Mouse (Mus musculus) hindbrain, embryonic 10.5 days (tissue): Measurements from ENCODE around the gene Filip1l. TPM values are rescaled to one million over a fixed set of nuclear protein-coding genes. Genes with fewer than 3 reads are reported as not detected.
"Not testable (repeated sequence)": the region's sequence is repeated elsewhere in the genome, so short reads cannot be mapped to it uniquely, and the experiment has no call there.

Source experiments
- DNase-seq: peaks from one replicate; pipeline ENCODE4 v3.0.0-alpha.2; 2017; ENCODE audit warnings: low spot score
- H3K27ac ChIP-seq: fragments of 300-500 bp; sonication (generic); 2 replicates; pipeline ENCODE4 v1.5.1; 2016; ENCODE audit warnings: mild to moderate bottlenecking, moderate library complexity
- H3K27me3 ChIP-seq: fragments of 300-500 bp; sonication (generic); 2 replicates; pipeline ENCODE4 v1.6.1; 2016; ENCODE audit warnings: mild to moderate bottlenecking; ENCODE audit not compliant: poor library complexity, insufficient read depth, severe bottlenecking
- H3K36me3 ChIP-seq: fragments of 300-500 bp; sonication (generic); 2 replicates; pipeline ENCODE4 v1.6.1; 2016; ENCODE audit warnings: mild to moderate bottlenecking, moderate library complexity
- H3K4me1 ChIP-seq: fragments of 300-500 bp; sonication (generic); replicated peaks from 2 replicates; pipeline ENCODE4 v1.6.1; 2016; ENCODE audit warnings: mild to moderate bottlenecking
- H3K4me3 ChIP-seq: fragments of 300-500 bp; sonication (generic); 2 replicates; pipeline ENCODE4 v1.5.1; 2016; ENCODE audit warnings: mild to moderate bottlenecking, moderate library complexity
- H3K9me3 ChIP-seq: fragments of 300-500 bp; sonication (generic); 2 replicates; pipeline ENCODE4 v1.6.1; 2016; ENCODE audit warnings: mild to moderate bottlenecking, moderate library complexity
- WGBS: fragments of 180-500 bp; shearing (Covaris S2); methylation state at CpG from one replicate; pipeline ENCODE4 v1.1.7; 2016; 5-methylcytosine and 5-hydroxymethylcytosine counted together
- polyA plus RNA-seq: library from polyadenylated mRNA; unstranded; fragments of >200 nt; fragmentation: Nextera tagmentation; extraction: Ambion mirVana; gene quantifications from 2 replicates; pipeline ENCODE4 v1.2.1, GENCODE M21; 2016

Filip1l gene
- polyA plus RNA-seq, 1 experiment from 2014 or later: 5.8 TPM

DNA sequence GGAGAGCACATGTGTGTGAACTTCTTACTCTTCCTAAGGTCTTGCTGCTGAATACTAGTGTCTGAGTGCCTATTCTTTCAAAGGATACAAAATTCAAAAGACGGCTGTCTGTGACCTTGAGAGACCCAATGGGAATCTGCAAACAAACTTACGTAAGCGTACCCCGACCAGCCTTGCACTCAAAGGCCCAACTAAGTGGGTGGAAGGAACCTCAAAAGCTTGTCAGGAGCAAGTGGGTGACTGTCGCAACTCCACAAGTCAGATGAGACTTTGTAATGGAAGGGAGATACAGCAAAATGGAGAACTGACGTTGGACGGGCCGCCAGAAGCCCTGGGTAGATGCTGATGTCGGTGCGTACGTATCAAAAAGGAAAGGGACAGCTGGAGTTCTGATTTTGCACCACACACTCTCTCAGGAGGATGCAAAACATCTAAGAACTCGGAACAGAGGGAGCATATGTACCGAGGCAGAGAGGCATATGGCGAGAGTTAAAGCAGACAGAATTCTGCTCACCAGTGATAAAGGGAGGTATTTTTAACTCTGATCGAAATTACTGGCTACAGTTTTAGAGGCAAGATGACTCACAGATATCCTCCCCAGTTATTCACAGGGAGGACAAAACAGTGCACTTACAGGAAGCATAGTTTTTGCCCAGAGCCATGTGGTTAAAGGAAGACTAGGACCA lies 36.8 kb downstream of the Filip1l start:
- H3K36me3 ChIP-seq: no peaks in the 10 kb centered on the region
- 91% methylated on average over 15 of the region's 15 CpGs for WGBS

DNA sequence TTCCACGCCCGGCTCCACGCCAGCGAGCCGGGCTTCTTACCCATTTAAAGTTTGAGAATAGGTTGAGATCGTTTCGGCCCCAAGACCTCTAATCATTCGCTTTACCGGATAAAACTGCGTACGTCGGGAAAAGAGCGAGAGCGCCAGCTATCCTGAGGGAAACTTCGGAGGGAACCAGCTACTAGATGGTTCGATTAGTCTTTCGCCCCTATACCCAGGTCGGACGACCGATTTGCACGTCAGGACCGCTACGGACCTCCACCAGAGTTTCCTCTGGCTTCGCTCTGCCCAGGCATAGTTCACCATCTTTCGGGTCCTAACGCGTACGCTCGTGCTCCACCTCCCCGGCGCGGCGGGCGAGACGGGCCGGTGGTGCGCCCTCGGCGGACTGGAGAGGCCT lies 38.3 kb downstream of the Filip1l start:
- H3K27me3 ChIP-seq, DNase-seq, H3K27ac ChIP-seq, H3K4me3 ChIP-seq, H3K4me1 ChIP-seq, H3K36me3 ChIP-seq, H3K9me3 ChIP-seq: not testable (repeated sequence)
- 29% methylated on average over 27 of the region's 39 CpGs for WGBS

More for the DNA sequence above, 36.8 kb downstream of the Filip1l start:
- Histone ChIP-seq H3K9me3 (no peaks in the 10 kb centered on the region), H3K27me3 (no peaks in the 10 kb centered on the region), H3K4me1 (no peaks in the 10 kb centered on the region), H3K4me3 (no peak overlapping the region), H3K27ac (no peak overlapping the region)
- DNase-seq: no peak

DNA sequence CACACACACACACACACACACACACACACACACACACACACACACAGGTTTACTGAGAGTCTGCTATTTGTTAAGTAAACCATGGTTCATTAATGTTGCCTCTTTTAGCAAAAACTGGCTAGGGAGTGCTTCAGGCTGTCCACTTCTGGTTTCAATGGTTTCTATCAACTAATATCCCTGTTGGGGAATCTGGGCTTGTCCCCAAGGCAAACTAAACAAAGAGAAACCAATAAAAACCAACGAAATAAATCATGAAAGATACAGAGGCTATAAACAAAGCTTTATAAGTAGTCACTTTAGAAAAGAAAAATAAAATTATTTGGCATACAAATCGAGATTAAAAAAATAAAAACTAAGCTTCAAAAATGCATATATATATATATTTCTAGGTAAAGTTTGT lies 39.6 kb downstream of the Filip1l start:
- Histone ChIP-seq H3K9me3 (no peaks in the 10 kb centered on the region), H3K27ac (no peak overlapping the region), H3K4me3 (no peak overlapping the region), H3K36me3 (no peaks in the 10 kb centered on the region), H3K27me3 (no peaks in the 10 kb centered on the region), H3K4me1 (no peaks in the 10 kb centered on the region)
- DNase-seq: no peak
- WGBS: 75% methylated on average over 2 of the region's 2 CpGs

DNA sequence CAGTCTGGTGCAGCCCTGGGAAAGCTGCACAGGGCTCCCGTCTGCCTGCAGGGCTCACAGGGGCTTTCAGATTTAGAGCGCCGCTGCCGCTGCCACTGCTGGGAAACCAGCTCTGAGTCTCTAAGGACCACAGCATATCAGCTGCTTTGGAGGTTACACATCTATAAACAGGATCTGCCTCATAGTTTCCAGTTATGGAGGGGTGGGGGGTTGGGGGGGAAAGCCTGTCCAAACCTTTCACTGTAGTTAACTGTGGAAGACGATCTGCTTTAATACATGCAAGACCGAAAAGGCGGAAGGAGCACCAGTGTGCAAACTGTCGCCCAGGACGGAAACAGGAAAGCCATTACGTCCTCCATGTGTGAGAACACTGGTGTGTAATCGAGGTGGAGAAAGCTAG lies 40.3 kb downstream of the Filip1l start:
- no peaks in the 10 kb centered on the region for H3K4me1 ChIP-seq
- DNase-seq: no peak
- H3K9me3 ChIP-seq: no peaks in the 10 kb centered on the region
- WGBS: 74% methylated on average over 11 of the region's 11 CpGs
- no peaks in the 10 kb centered on the region for H3K36me3 ChIP-seq
- H3K27me3 ChIP-seq: no peaks in the 10 kb centered on the region
- no peak overlapping the region for H3K27ac ChIP-seq
- no peak overlapping the region for H3K4me3 ChIP-seq

DNA sequence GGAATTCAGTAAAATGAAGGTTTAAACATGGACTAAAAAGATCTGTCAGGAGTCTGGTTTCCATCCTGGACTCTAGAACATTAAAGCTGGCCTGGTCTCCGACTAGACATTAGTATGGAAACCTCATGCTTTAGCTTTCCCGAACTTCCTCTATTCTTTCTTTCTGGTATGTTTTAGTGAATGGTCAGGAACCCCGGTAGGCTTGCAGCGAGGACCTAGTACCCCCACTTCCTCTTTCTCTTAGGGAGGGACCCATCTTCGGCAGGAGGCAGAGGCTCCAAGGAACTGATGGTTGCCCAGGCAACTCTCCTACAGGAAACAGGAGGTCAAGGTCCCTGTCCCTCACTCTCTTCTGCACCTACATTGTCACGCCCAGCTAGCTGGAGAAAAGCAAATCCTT lies 43.4 kb downstream of the Filip1l start:
- Histone ChIP-seq H3K4me3 (no peak overlapping the region), H3K9me3 (no peaks in the 10 kb centered on the region), H3K27ac (no peak overlapping the region), H3K27me3 (no peaks in the 10 kb centered on the region), H3K36me3 (no peaks in the 10 kb centered on the region), H3K4me1 (no peaks in the 10 kb centered on the region)
- WGBS: 76% methylated on average over 6 of the region's 6 CpGs
- DNase-seq: no peak

DNA sequence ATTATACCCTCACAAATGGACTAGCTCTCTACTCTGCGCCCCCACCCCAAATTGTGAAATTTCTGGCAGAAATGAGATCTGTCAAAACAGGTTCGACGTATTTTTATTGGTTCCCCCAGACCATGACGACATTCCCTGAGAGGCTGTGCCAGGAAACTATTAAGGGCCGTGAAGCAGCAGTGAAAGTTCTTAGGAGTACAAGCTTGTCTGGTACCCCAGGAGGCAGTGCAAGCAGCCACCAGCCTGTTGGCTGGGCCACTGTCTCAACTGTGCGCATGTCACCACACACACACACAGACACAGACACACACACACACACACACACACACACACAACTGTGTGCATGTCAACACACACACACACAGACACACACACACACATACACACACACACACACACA lies 45.0 kb downstream of the Filip1l start:
- DNase-seq: no peak
- Histone ChIP-seq H3K4me1 (no peaks in the 10 kb centered on the region), H3K27me3 (no peaks in the 10 kb centered on the region), H3K4me3 (no peak overlapping the region), H3K27ac (no peak overlapping the region), H3K9me3 (no peaks in the 10 kb centered on the region), H3K36me3 (no peaks in the 10 kb centered on the region)
- WGBS: 84% methylated on average over 6 of the region's 6 CpGs

DNA sequence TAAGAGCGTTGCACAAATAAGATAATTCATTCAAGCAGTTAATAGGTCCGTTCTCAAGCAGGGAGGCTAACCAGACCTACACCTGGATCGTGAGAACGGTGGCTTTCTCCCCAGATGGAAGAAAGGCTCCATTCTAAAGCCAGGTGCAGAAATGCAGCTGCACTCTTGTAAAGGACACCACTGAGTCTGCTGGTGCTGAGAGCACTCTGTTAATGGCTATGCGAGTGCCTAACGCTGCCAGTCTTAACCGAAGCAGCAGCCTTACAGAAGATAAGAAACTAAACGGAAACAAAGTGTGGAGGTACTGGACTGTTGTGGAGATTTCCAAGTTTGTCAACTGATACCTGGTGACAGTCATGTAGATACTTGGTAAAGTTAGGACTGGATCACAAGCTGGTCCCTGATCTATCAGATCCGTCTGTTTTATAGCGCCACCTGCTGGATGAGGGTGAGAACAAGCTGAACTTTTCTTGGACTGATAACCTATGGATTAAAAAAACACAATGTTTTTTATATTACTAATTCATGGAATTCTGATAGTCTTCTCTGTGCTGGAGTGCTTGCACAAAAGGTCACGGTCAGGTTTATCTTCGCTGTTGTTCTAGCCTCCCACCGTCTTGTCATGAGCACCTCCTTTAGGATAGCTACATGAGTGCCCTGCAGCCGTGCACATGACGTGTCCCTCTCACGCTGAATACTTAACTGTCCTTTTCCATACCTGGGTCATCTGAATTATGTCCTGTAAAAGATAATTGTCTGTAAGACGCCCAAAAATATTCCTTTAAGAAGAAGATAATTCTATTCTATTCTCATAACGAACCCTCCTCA lies 45.7 kb downstream of the Filip1l start:
- no peak overlapping the region for H3K27ac ChIP-seq
- H3K9me3 ChIP-seq: no peaks in the 10 kb centered on the region
- no peaks in the 10 kb centered on the region for H3K36me3 ChIP-seq
- no peaks in the 10 kb centered on the region for H3K27me3 ChIP-seq
- no peaks in the 10 kb centered on the region for H3K4me1 ChIP-seq
- 67% methylated on average over 18 of the region's 18 CpGs for WGBS
- no peak overlapping the region for H3K4me3 ChIP-seq
- DNase-seq: peak; percentile 60

DNA sequence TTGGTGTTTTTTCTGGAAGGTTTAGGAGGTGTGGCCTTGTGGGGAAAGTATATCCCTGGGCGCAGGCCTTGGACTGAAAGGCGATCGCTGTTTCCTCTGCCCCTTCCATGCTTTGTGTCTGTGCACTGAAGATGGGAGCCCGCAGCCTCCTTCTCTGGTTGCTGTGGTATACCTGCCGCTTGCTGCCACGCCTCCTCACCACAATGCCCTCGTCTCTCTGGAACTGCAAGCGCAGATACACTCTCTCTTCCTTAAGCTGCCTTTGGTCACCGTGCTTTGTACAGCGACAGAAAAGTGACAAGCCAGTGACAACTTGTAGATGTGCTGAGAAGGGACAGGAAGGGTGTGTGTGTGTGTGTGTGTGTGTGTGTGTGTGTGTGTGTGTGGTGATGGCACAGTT lies 46.7 kb downstream of the Filip1l start:
- Histone ChIP-seq H3K4me1 (no peaks in the 10 kb centered on the region), H3K27ac (no peak overlapping the region), H3K36me3 (no peaks in the 10 kb centered on the region), H3K9me3 (no peaks in the 10 kb centered on the region), H3K4me3 (no peak overlapping the region), H3K27me3 (no peaks in the 10 kb centered on the region)
- no peak for DNase-seq
- 89% methylated on average over 10 of the region's 10 CpGs for WGBS

DNA sequence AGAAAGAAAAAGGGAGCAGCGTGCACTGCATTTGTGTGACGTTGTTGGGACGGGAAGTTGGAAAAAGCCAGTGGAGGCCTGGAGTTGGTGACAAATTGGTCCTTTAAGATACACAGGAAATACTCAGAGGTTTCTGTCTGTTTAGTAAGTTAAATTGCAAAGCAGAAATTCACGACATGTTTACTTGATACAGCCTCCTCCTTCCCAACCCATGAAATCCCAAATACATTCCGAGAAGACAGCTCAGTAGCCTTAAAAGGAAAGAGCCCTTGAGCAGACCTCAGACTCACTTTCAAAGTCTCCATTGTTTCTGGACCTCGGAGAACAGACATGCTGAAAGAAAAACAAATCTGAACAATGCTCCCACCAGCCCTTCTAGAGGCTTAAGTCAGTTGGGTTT lies 48.8 kb downstream of the Filip1l start:
- no peak for DNase-seq
- H3K4me3 ChIP-seq: no peak overlapping the region
- WGBS: 56% methylated on average over 6 of the region's 6 CpGs
- H3K9me3 ChIP-seq: no peaks in the 10 kb centered on the region
- H3K27ac ChIP-seq: no peak overlapping the region
- no peaks in the 10 kb centered on the region for H3K4me1 ChIP-seq
- no peaks in the 10 kb centered on the region for H3K36me3 ChIP-seq
- H3K27me3 ChIP-seq: no peaks in the 10 kb centered on the region

DNA sequence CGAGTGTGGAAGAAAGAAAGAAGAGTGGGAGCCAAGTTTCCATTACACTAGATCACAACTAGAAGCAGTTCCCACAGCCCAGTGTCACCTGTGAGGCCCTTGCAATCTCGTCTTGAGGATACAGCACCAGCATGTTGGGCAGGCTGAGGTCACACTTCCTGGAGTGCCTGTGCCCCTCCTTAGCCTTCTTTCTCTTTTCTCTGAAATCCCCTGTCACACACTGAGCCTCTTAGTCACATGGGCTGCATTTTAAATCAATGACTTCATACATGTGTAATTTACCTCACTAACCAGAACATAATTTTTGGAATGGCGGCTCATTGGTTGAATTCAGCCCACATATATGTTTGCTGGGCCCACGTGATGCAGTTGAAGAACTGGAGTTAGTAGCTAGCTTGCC lies 50.0 kb downstream of the Filip1l start:
- Histone ChIP-seq H3K4me1 (no peaks in the 10 kb centered on the region), H3K36me3 (no peaks in the 10 kb centered on the region), H3K27me3 (no peaks in the 10 kb centered on the region), H3K27ac (no peak overlapping the region), H3K9me3 (no peaks in the 10 kb centered on the region), H3K4me3 (no peak overlapping the region)
- DNase-seq: no peak
- 85% methylated on average over 4 of the region's 4 CpGs for WGBS

DNA sequence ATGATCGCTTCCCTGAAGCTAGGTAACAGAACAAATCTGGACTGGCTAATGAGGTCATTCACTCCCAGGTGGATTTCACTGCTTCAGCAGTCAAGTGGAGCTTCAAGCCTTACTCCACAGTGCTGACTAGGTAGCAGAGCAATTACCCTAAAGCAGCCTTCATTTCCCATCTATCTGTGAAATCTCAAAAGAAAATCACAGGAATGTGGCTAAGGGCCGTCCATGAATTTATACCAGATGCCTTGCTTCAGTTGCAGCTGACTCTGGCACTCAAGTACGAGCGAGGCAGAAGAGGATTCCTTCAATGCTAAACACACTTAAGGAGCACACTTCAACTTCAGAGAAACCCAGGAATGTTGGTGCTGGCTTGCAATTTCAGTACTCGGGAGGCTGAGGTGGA lies 50.9 kb downstream of the Filip1l start:
- no peak overlapping the region for H3K4me3 ChIP-seq
- H3K27me3 ChIP-seq: no peaks in the 10 kb centered on the region
- no peaks in the 10 kb centered on the region for H3K4me1 ChIP-seq
- H3K9me3 ChIP-seq: no peaks in the 10 kb centered on the region
- no peak overlapping the region for H3K27ac ChIP-seq
- WGBS: 79% methylated on average over 5 of the region's 5 CpGs
- H3K36me3 ChIP-seq: no peaks in the 10 kb centered on the region
- no peak for DNase-seq

DNA sequence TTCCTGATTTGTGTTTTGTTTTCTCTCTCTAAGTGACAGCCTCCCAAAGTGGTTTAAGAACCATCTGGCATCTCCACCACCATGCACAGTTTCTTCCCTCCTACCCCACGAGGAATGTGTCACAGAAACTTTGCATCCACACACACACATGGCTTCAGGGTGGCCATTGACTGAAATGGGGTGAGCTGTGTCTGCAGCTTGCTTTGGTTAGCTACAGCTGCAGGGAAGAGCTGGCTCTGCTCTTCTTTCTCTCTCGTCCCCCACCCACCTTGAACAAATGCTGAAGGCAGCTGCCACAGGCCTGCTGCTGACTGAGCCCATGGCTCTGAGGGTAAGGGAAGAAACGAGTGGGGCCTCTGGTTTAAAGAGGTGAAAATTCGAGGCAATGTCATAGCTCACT lies 59.9 kb downstream of the Filip1l start:
- Histone ChIP-seq H3K27me3 (no peaks in the 10 kb centered on the region), H3K9me3 (no peaks in the 10 kb centered on the region), H3K4me3 (no peak overlapping the region), H3K4me1 (no peaks in the 10 kb centered on the region), H3K36me3 (no peaks in the 10 kb centered on the region), H3K27ac (no peak overlapping the region)
- WGBS: 64% methylated on average over 4 of the region's 4 CpGs
- DNase-seq: no peak

DNA sequence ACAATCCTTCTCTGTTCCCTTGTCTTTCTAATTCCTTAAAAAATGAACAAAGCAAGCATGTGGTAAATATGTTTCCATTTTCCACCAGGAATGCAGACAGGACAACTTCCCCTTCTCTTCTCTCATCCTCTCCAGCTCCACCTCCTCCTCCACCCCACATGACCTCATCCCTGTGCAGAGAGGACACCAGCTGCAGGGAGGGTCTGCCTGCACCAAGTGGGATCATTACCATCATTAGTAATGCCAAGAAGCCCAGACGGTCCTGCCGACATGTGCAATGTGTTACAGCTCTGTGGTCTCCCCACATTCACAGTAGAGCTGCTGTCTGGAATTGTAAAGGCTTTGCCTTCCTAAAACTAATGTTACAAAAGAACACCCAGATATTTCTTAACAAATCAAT lies 63.2 kb downstream of the Filip1l start:
- H3K4me1 ChIP-seq: no peaks in the 10 kb centered on the region
- 70% methylated on average over 2 of the region's 2 CpGs for WGBS
- H3K27ac ChIP-seq: no peak overlapping the region
- no peaks in the 10 kb centered on the region for H3K9me3 ChIP-seq
- H3K27me3 ChIP-seq: no peaks in the 10 kb centered on the region
- no peak overlapping the region for H3K4me3 ChIP-seq
- H3K36me3 ChIP-seq: no peaks in the 10 kb centered on the region
- no peak for DNase-seq
